Comparison of ENCODE assay signal across 24 mouse cellular contexts in genomic region chr2:170257671-170258235, GRCm38 (mm10).
A peak's percentile ranks its signal among the peaks of the same experiment; 100 is the strongest.
DNase-seq lines count a peak whose midpoint lies in the region; TF ChIP-seq lines count a peak whose summit lies in the region.
"Had no signal": no experiment of that assay in that cellular context is flagged by ENCODE, and none has a peak within 500 bp of the region (broad histone marks: within the 10 kb centered on the region; RNA-seq: fewer than 3 reads in every experiment).

No protein-coding gene starts in this region.

- TF ChIP-seq POLR2A in ES-Bruce4 (IDR thresholded peaks at IDR 0.05; ENCODE audit: insufficient read depth, low read length), result peak; percentile 14

- no peaks in the 10 kb centered on the region for H3K27me3 ChIP-seq in ES-Bruce4 (ENCODE audit: control insufficient read depth, insufficient read depth, low read length, poor library complexity, severe bottlenecking)
- H3K27me3 ChIP-seq: forebrain, embryonic 13.5 days; hindbrain, embryonic 12.5 days; intestine, embryonic 15.5 days; liver, embryonic 13.5 days; midbrain, embryonic 15.5 days; Patski had no signal

- H3K27ac ChIP-seq in ES-Bruce4 (ENCODE audit: insufficient read depth, low read length), result no peak overlapping the region
- H3K27ac ChIP-seq: forebrain, embryonic 13.5 days; hindbrain, embryonic 12.5 days; hindbrain, postnatal 0 days; intestine, embryonic 15.5 days; liver, embryonic 13.5 days; macrophage; midbrain, embryonic 10.5 days; midbrain, embryonic 15.5 days had no signal

- peaks cover 3% of the 10 kb centered on the region for H3K4me1 ChIP-seq in ES-Bruce4 (ENCODE audit: control insufficient read depth, insufficient read depth, low read length)
- H3K4me1 ChIP-seq: forebrain, embryonic 13.5 days; intestine, embryonic 15.5 days; midbrain, embryonic 15.5 days had no signal

- no peak overlapping the region for H3K9ac ChIP-seq in ES-Bruce4 (ENCODE audit: low read depth, poor library complexity, severe bottlenecking)
- H3K9ac ChIP-seq: forebrain, embryonic 13.5 days; hindbrain, embryonic 12.5 days; intestine, embryonic 15.5 days; liver, embryonic 13.5 days; midbrain, embryonic 15.5 days had no signal

- no peaks in the 10 kb centered on the region for H3K36me3 ChIP-seq in ES-Bruce4 (ENCODE audit: control insufficient read depth, insufficient read depth, low read length, poor library complexity, severe bottlenecking)
- H3K36me3 ChIP-seq: G1E; hindbrain, embryonic 12.5 days; intestine, embryonic 15.5 days; liver, embryonic 13.5 days; midbrain, embryonic 10.5 days; midbrain, embryonic 15.5 days had no signal

- TF ChIP-seq CTCF in ES-Bruce4 (IDR thresholded peaks at IDR 0.05; ENCODE audit: low read depth, low read length), result no peak

- peak; percentile 15 for DNase-seq in testis, postnatal 14 days (ENCODE audit: low spot score)
- DNase-seq in testis, postnatal 10 days (ENCODE audit: low spot score), result no peak
- peak; percentile 82 for DNase-seq in ZHBTc4 (ENCODE audit: low read depth, low spot score)
- DNase-seq in left cerebral cortex, adult 11 months (ENCODE audit: low spot score), result no peak
- no peak for DNase-seq in cerebellum, adult 9-10 months
- no peak for DNase-seq in spleen, postnatal 36 days (ENCODE audit: low spot score in 2 of 2)
- DNase-seq: cerebellum, adult 8-10 months; cerebellum, postnatal 36 days; left cerebral cortex, postnatal 4 days; liver, embryonic 13.5 days; lung, adult 2 months; right cerebral cortex, postnatal 25 days; thymus, adult 2 months; thymus, postnatal 4 days had no signal

- no peaks in the 10 kb centered on the region for H3K9me3 ChIP-seq in ES-Bruce4 (replicated peaks; ENCODE audit: control insufficient read depth, insufficient read depth, low read length, poor library complexity, severe bottlenecking)
- H3K9me3 ChIP-seq: hindbrain, embryonic 12.5 days; intestine, embryonic 15.5 days; liver, embryonic 13.5 days; midbrain, embryonic 10.5 days; midbrain, embryonic 15.5 days had no signal

- no peak overlapping the region for H3K4me3 ChIP-seq in ES-Bruce4 (ENCODE audit: low read depth, low read length)
- H3K4me3 ChIP-seq: forebrain, embryonic 13.5 days; hindbrain, embryonic 12.5 days; intestine, embryonic 15.5 days; liver, embryonic 13.5 days; midbrain, embryonic 10.5 days; midbrain, embryonic 15.5 days had no signal

- TF ChIP-seq EP300 in ES-Bruce4 (IDR thresholded peaks at IDR 0.05; ENCODE audit: insufficient read depth, low read depth, low read length), result no peak

Comparison
In these comparisons a context has a peak if more than half of its experiments do, and no peak if none do; other contexts are left out.
1. DNase-seq: peak in testis, postnatal 14 days (single experiment) and ZHBTc4 (single experiment); none in testis, postnatal 10 days (single experiment), left cerebral cortex, adult 11 months (single experiment), cerebellum, adult 9-10 months (single experiment) and spleen, postnatal 36 days (0 of 2).